In the genomic region with DNA sequence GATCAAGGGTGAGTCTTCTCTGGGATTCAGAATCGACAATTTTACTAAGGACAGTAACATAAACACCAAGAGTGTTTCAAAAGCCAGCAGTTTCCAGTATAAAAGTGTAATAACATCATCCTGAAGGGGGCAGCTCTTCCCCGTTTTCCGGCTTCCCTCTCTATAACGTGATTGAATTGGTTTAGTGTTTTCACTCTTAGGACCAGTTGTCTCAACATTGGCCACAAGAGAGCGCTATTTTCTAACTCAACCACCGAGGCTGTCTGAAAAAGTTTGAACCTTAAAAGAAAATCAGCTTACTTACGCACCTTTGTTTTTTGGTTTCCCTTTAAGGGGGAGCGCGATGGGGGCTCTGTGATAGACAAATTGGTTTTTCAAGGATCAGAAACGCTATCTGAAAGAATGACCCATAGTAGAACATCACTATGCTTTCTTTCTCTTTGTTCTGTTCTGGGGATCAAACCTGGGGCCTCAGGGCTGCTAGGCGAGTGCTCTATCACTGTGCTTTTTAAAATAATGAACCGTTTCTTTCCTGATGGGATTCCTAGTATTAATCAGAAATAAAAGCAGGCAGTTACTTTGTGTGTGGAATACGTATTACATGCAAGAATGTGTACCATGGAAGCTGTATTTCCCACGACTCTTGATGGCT, we compare ENCODE assay signal across 7 mouse cellular contexts. TPM values are rescaled to one million over a fixed set of nuclear protein-coding genes. Genes with fewer than 3 reads are reported as not detected.
DNase-seq lines count a peak whose midpoint lies in the region; ATAC-seq lines count a peak whose summit lies in the region.

No protein-coding gene starts in this region.

- no peaks in the 10 kb centered on the region for H3K36me3 ChIP-seq in intestine, embryonic 15.5 days

- H3K27me3 ChIP-seq in intestine, embryonic 15.5 days (replicated peaks), result no peaks in the 10 kb centered on the region

- no peak overlapping the region for H3K4me2 ChIP-seq in intestine, embryonic 15.5 days (replicated peaks)

- H3K4me3 ChIP-seq in intestine, embryonic 15.5 days (replicated peaks), result no peak overlapping the region

- intact Hi-C loops in left cerebral cortex, postnatal 10 days (cut with DNase I), result loop anchor here (2.0 to 5.0 kb wide), 2 partner anchors 135 to 169 kb away; no protein-coding TSS in a partner anchor

- DNase-seq in adrenal gland, adult 2 months, result peak; percentile 84
- peak; percentile 84 for DNase-seq in embryo, embryonic 11.5 days (ENCODE audit: low read depth, low spot score)
- DNase-seq in gastrocnemius, postnatal 4 days (ENCODE audit: low spot score in 2 of 2), result peak; percentile 49 to 71
- peak; percentile 78 to 89 for DNase-seq in left cerebral cortex, postnatal 10 days (ENCODE audit: extremely low spot score in 1 of 2, low spot score in 2 of 2)
- peak; percentile 78 for DNase-seq in right cerebral cortex, postnatal 14 days

- peak; percentile 57; the same call in 1 of the 2 replicates for ATAC-seq in intestine, embryonic 15.5 days
- ATAC-seq in megakaryocyte-erythroid progenitor cell, adult 5-6 weeks (replicated peaks; ENCODE audit: low FRiP score, low TSS enrichment, poor library complexity, severe bottlenecking), result peak; percentile 93

- 14% methylated on average over 14 of the region's 14 CpGs for WGBS in intestine, embryonic 15.5 days

- no peaks in the 10 kb centered on the region for H3K4me1 ChIP-seq in intestine, embryonic 15.5 days (replicated peaks)

- no peaks in the 10 kb centered on the region for H3K9me3 ChIP-seq in intestine, embryonic 15.5 days

- H3K27ac ChIP-seq in intestine, embryonic 15.5 days, result no peak overlapping the region

- H3K9ac ChIP-seq in intestine, embryonic 15.5 days, result no peak overlapping the region

RNA-seq across cellular contexts. Expression of a gene that starts 18.2 kb away (rescaled TPM):
- total RNA-seq in adrenal gland, adult 2 months (2021), result 1 to 10 TPM; 2.3 to 8.1 TPM
- 0.38 and 1.1 TPM in 2 replicates for polyA plus RNA-seq in adrenal gland, adult 2 months (2012; rRNA removed)
- total RNA-seq in gastrocnemius, postnatal 4 days (2021), result 10 to 100 TPM; 17.7 to 19.1 TPM
- 14.8 and 18.6 TPM in 2 replicates for polyA plus RNA-seq in intestine, embryonic 15.5 days (2015; fragmentation: Nextera tagmentation; extraction: Ambion mirVana)
- 1 to 10 TPM; 3.4 to 5.0 TPM for total RNA-seq in left cerebral cortex, postnatal 10 days (2021)
- total RNA-seq in megakaryocyte-erythroid progenitor cell, adult 5-6 weeks (2014; fragmentation: Nextera tagmentation), result 5.3 and 8.5 TPM in 2 replicates
- 4.9 and 12.9 TPM in 2 replicates for total RNA-seq in megakaryocyte-erythroid progenitor cell, adult 5-6 weeks (2017)
